Mouse (Mus musculus) heart, adult 9 months (tissue): ENCODE measurements at regions not wholly inside any gene's neighbourhood (a gene's known extent, or its start where the extent isn't known, plus 50 kb on each side); places are given as distances from the start of the nearest gene placed in this dataset.
A peak's percentile ranks its signal among the peaks of the same experiment; 100 is the strongest.

Experiments
- DNase-seq, 2 experiments: peaks; one replicate each; pipeline ENCODE4 v3.0.0; 2022; ENCODE audit warnings: low spot score in 2 of 2

DNA sequence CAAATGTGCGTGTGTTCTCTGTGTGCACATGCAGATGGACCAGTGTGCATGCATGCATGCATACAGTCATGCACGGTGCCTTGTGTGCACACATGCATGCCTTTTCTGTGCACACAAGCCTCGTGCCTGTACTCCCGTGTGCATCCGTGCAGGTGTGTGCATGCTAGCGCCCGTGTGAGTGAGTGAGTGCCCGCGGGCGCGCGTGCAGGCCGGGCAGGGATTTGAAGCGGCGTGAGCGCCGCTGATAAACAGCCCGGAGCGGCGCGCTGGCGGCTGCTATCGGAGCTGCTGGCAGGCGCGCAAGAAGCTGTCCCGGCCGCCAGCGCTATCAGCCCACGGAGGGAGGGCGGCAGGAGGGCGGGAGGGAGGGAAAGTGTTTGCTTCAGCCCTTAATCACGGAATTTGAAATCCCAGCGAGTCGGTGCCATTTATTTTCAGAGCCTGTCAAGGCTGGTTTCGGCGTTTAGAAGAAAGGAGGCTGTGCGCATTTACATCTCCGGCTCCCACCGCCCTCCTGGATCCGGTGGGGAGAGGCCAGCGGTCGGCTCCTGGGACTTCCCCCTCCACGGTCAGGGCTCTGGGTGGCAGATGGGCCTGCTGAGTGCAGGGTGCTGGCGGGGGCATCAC, 82.1 kb downstream of the Cstad start:
- peak; percentile 64 to 75 for DNase-seq

- no peak for DNase-seq
These were observed 81.6 kb downstream of the Cstad start for GRCm38 (mm10) chr2:30676450-30676832.

DNA sequence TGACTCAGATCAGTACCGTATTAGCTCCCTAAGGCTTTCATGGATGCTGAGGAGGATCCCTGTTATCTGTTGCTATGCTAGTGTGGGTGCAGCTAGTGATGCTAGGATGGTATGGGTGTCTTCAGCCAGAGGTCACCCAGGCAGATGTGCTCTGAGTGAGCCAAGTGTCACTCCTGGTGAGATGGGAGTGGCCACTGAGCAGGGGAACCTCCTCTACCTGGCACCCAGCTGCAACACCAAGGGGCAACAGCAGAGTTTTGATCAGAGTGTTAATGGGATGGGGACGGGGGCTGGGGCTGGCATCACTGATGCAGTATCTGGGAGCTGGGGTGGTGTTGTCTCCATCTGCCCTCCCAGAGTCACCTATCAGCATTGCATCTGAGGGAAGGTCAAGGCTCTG, 81.0 kb downstream of the Cstad start:
- no peak for DNase-seq

DNA sequence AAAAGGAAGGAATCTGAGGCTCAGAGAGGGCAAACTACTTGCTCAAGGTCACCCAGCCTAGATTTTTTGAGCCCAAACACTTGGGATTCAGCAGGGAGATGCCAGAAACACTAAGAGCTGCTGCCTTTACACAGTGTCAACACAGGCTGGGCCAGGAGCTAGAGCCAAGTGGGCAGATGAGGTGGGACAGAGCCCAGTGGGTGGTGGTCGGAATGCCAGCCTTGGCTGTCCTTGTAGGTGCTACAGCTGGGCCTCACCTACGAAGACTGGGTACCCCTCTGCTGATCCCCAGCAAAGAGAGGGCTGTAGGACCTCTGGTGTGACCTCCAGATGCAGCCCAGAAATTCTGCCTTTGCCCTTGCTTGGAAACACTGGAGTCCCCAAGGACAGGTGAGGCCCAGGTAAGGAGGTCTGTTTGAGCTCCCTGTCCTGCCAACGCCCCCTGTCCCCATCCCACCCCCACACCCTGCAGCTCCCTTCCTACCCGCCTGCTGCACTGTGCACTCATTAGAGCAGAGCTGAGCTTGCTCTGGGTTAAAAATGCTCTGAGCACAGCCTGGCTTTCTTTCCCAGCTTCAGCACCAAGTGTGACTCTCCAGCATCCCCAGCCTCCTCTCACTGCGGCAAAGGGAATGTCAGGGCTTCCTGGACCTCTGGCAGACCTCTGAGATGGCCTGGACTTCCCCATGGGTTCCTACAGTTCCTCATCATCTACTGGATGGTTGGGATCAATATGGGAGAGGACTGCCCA, 76.2 kb downstream of the Cstad start:
- no peak for DNase-seq

DNA sequence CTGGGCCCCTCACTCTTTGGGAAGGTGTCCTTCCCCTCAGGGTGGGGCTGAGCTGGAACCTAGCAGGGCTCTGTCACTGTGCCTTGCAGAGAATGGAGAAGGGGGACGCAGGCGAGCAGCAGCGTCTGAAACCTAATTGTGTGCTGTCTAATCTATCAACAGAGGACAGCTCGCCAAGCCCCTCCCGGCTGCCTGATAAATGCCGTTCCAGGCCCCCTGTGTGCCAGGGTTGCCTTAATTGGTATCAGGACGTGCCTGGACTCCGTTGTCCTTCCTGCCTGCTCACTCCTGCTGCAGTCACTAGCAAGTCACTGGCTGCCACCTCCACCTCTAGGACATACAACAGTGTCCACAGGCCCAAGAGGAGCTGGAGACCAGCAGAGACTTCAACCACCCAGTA, 72.6 kb downstream of the Cstad start:
- peak; percentile 70 to 74 for DNase-seq

- no peak for DNase-seq
These were observed 66.3 kb downstream of the Cstad start for GRCm38 (mm10) chr2:30661147-30661546.

DNA sequence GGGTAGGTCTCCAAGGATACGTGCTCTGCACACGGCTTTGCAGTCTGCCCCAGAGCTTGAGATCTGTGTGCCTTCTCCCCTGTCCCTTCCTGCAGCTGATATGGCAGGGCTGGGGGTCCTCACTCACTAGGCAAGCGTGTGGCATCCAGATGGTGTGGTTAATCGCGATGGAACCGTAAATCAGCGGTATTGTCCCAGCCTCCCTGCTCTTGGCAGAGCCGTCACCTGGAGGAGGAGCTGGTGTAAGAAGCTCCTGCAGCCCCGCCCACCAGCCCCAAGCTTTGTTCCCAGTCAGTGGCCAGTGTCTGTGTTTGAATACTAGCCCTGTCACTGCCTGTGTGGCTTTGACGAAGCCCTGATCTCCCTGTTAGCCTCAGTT, 65.8 kb downstream of the Cstad start:
- DNase-seq = no peak

GRCm38 (mm10) chr2:30659836-30660612, 65.2 kb downstream of the Cstad start:
- DNase-seq = no peak

DNA sequence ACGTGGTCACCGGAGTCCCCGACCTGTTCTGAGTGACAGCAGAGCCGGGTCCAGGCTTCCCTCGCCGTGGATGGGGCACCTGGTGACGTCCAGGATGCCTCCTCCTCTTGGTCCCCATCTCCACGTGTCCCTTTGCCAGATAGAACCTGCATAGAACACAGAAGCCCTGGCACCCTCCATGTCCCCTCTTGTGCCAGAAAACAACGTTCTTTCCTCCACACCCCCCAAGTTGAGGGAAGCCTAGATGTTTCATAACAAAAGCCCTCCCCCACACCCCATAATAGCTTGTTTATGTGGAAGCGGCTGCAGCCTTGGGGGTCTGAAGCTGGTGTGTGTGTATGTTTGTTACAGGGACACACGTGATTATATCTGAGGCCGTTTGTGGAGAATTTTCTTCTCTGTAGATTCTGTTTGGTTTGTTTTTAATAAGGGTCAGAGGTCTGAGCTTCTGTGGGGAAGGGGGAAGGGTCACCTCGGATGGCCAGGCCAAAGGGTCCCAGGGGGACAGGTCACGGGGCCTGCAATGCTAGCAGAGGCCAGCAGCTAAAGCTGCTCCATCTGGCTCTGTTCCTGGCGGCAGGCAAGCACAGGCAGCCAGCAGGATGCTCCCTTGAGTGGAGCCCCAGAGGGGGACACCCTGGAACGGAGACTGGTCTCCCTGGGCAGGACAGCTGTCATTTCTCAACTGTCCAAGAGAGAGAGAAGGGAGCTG, 64.2 kb downstream of the Cstad start:
- peak; percentile 93 to 95 for DNase-seq
